Mouse (Mus musculus) retina, embryonic 14.5 days (tissue): Measurements from ENCODE around the gene 9030624G23Rik.
"Not testable (repeated sequence)": the region's sequence is repeated elsewhere in the genome, so short reads cannot be mapped to it uniquely, and the experiment has no call there.

Experiments used
- DNase-seq: peaks from one replicate; pipeline ENCODE4 v3.0.0-alpha.2; 2015; ENCODE audit warnings: low spot score

The 9030624G23Rik gene

DNA sequence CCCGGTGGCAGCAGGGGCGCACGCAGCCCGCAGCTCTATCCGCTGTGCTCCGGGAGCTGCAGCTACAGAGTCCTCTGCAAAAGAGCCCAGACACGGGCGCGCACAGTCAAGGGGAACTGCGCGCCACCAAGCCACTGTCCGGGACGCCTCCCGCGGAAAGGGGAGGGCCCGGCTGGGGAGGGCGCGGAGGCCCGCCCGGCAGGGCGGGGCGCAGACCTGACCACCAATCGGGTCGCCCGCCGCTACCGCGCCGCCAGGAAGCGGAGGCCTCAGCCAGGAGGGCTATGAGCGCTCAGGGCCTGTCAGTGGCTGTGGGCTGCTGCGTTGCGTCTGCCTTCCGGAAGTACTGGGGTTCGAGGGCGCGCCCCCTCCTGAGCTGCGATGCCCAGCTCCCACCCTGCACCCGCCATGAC lies at the start of gene 9030624G23Rik:
Gene 9030624G23Rik, minus strand, starts transcription at position 139 of the 413 bp plus-strand sequence.
- DNase-seq: not testable (repeated sequence)

DNA sequence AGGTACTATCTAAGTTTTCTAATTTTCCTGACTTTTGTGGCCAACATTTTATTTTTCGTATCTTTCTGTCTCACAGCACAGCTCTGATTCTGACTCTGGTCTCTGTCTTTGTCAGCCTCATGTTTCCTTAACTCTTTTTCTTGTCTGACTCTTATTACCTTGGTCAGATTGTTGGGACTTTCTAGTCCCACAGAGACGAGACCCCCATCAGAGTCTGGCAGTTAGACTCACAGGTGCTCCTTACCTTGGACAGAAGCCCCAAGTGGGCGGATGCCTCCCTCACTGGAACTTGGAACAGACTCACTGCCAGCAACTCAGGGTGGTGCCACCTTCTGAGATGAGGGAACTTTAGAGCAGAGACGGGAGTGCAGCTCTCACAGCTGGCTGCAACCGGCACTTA lies 13.9 kb downstream of the 9030624G23Rik start:
- not testable (repeated sequence) for DNase-seq
